Mouse (Mus musculus): ENCODE data around the gene Rps10.

The Rps10 gene

GRCm38 (mm10) chr17:27636132-27637020, at the start of gene Rps10:
TSS of gene Rps10 (minus strand) at chr17:27636669.
- no peak for DNase-seq (ENCODE audit: low spot score in 2 of 2)

GRCm38 (mm10) chr17:27685550-27685913, 49.1 kb upstream of the Rps10 start:
- DNase-seq (ENCODE audit: low spot score in 2 of 2) = no peak

GRCm38 (mm10) chr17:27684886-27685549, 48.5 kb upstream of the Rps10 start:
- DNase-seq (ENCODE audit: low spot score in 2 of 2) = peak; percentile 58 to 75

GRCm38 (mm10) chr17:27678924-27679813, 42.7 kb upstream of the Rps10 start:
- DNase-seq (ENCODE audit: low spot score in 2 of 2) = no peak

- DNase-seq (ENCODE audit: low spot score in 2 of 2) = no peak
Measured at GRCm38 (mm10) chr17:27677756-27678155, 41.3 kb upstream of the Rps10 start.

GRCm38 (mm10) chr17:27676270-27676669, 39.8 kb upstream of the Rps10 start:
- no peak for DNase-seq (ENCODE audit: low spot score in 2 of 2)

- no peak for DNase-seq (ENCODE audit: low spot score in 2 of 2)
Measured at GRCm38 (mm10) chr17:27675453-27675852, 39.0 kb upstream of the Rps10 start.

- no peak for DNase-seq (ENCODE audit: low spot score in 2 of 2)
Measured at GRCm38 (mm10) chr17:27673945-27674344, 37.5 kb upstream of the Rps10 start.

GRCm38 (mm10) chr17:27671720-27672119, 35.3 kb upstream of the Rps10 start:
- DNase-seq (ENCODE audit: low spot score in 2 of 2) = no peak

GRCm38 (mm10) chr17:27658767-27659166, 22.3 kb upstream of the Rps10 start:
- no peak for DNase-seq (ENCODE audit: low spot score in 2 of 2)

- no peak for DNase-seq (ENCODE audit: low spot score in 2 of 2)
Measured at GRCm38 (mm10) chr17:27657123-27657522, 20.7 kb upstream of the Rps10 start.

GRCm38 (mm10) chr17:27656414-27656813, 19.9 kb upstream of the Rps10 start:
- no peak for DNase-seq (ENCODE audit: low spot score in 2 of 2)

GRCm38 (mm10) chr17:27656011-27656399, 19.5 kb upstream of the Rps10 start:
- peak in 1 of 2 experiments; percentile 63 for DNase-seq (ENCODE audit: low spot score in 2 of 2)

GRCm38 (mm10) chr17:27655089-27656010, 18.9 kb upstream of the Rps10 start, which contains the start of gene Pacsin1:
TSS of gene Pacsin1 (plus strand) at chr17:27655509.
- DNase-seq (ENCODE audit: low spot score in 2 of 2) = peak; percentile 56 to 71

GRCm38 (mm10) chr17:27653253-27653959, 16.9 kb upstream of the Rps10 start:
- no peak for DNase-seq (ENCODE audit: low spot score in 2 of 2)

GRCm38 (mm10) chr17:27652046-27652790, 15.7 kb upstream of the Rps10 start:
- DNase-seq (ENCODE audit: low spot score in 2 of 2) = no peak

GRCm38 (mm10) chr17:27650586-27650985, 14.1 kb upstream of the Rps10 start:
- DNase-seq (ENCODE audit: low spot score in 2 of 2) = no peak

GRCm38 (mm10) chr17:27650160-27650559, 13.7 kb upstream of the Rps10 start:
- no peak for DNase-seq (ENCODE audit: low spot score in 2 of 2)

GRCm38 (mm10) chr17:27645807-27646206, 9.3 kb upstream of the Rps10 start:
- DNase-seq (ENCODE audit: low spot score in 2 of 2) = no peak
